Mouse (Mus musculus) heart, postnatal 10 days (tissue): ENCODE results near the gene Dynlt1f. TPM values are rescaled to one million over a fixed set of nuclear protein-coding genes. Genes with fewer than 3 reads are reported as not detected.
"Not testable (repeated sequence)": the region's sequence is repeated elsewhere in the genome, so short reads cannot be mapped to it uniquely, and the experiment has no call there.

Source experiments
- DNase-seq, 2 experiments: peaks; one replicate each; pipeline ENCODE4 v3.0.0; 2021
- intact Hi-C: fragments of 180-260 bp; cut with DNase I; formaldehyde crosslinking; loops from one replicate; pipeline ENCODE4 v1.15.1; 2025
- total RNA-seq, 2 experiments: library from RNA; stranded (reverse); gene quantifications; 2 replicates each; pipeline ENCODE4 v1.2.3; 2021

Gene Dynlt1f
- total RNA-seq, 2 experiments from 2014 or later = 116 to 117 TPM

- intact Hi-C loops, DNase-seq: not testable (repeated sequence)
Observed at GRCm38 (mm10) chr17:6632850-6633249, 22.9 kb downstream of the Dynlt1f start.

GRCm38 (mm10) chr17:6630398-6630797 is 25.3 kb downstream of the Dynlt1f start:
- DNase-seq, intact Hi-C loops: not testable (repeated sequence)

- intact Hi-C loops, DNase-seq: not testable (repeated sequence)
Observed at GRCm38 (mm10) chr17:6624926-6625558, 30.7 kb downstream of the Dynlt1f start.

- intact Hi-C loops, DNase-seq: not testable (repeated sequence)
Observed at GRCm38 (mm10) chr17:6621976-6622375, 33.7 kb downstream of the Dynlt1f start.

- DNase-seq, intact Hi-C loops: not testable (repeated sequence)
Observed at GRCm38 (mm10) chr17:6620730-6621451, 34.8 kb downstream of the Dynlt1f start.

GRCm38 (mm10) chr17:6620035-6620434 is 35.7 kb downstream of the Dynlt1f start:
- intact Hi-C loops, DNase-seq: not testable (repeated sequence)

GRCm38 (mm10) chr17:6619271-6619670 is 36.4 kb downstream of the Dynlt1f start:
- intact Hi-C loops, DNase-seq: not testable (repeated sequence)

- intact Hi-C loops, DNase-seq: not testable (repeated sequence)
Observed at GRCm38 (mm10) chr17:6617689-6618400, 37.9 kb downstream of the Dynlt1f start.

- intact Hi-C loops, DNase-seq: not testable (repeated sequence)
Observed at GRCm38 (mm10) chr17:6616731-6617130, 39.0 kb downstream of the Dynlt1f start.

- intact Hi-C loops, DNase-seq: not testable (repeated sequence)
Observed at GRCm38 (mm10) chr17:6614316-6614715, 41.4 kb downstream of the Dynlt1f start.

- intact Hi-C loops, DNase-seq: not testable (repeated sequence)
Observed at GRCm38 (mm10) chr17:6613524-6613923, 42.2 kb downstream of the Dynlt1f start.

- intact Hi-C loops = not testable (repeated sequence)
Observed at GRCm38 (mm10) chr17:6605347-6605746, 50.4 kb downstream of the Dynlt1f start.

GRCm38 (mm10) chr17:6602205-6602604 is 53.5 kb downstream of the Dynlt1f start:
- DNase-seq, intact Hi-C loops: not testable (repeated sequence)

More at GRCm38 (mm10) chr17:6605347-6605746, 50.4 kb downstream of the Dynlt1f start:
- DNase-seq = not testable (repeated sequence)

- intact Hi-C loops = not testable (repeated sequence)
- peak; percentile 77 to 86 for DNase-seq
Observed at GRCm38 (mm10) chr17:6601204-6601911, 54.3 kb downstream of the Dynlt1f start, which contains the start of gene Dynlt1c. Gene Dynlt1c (plus strand): TSS chr17:6601671.

- intact Hi-C loops = not testable (repeated sequence)
- peak; percentile 63 for DNase-seq
Observed at GRCm38 (mm10) chr17:6600216-6600911, 55.3 kb downstream of the Dynlt1f start.

GRCm38 (mm10) chr17:6598356-6598755 is 57.3 kb downstream of the Dynlt1f start:
- DNase-seq, intact Hi-C loops: not testable (repeated sequence)
